Mouse (Mus musculus): Measurements from ENCODE around the gene Ncam2.

DNA sequence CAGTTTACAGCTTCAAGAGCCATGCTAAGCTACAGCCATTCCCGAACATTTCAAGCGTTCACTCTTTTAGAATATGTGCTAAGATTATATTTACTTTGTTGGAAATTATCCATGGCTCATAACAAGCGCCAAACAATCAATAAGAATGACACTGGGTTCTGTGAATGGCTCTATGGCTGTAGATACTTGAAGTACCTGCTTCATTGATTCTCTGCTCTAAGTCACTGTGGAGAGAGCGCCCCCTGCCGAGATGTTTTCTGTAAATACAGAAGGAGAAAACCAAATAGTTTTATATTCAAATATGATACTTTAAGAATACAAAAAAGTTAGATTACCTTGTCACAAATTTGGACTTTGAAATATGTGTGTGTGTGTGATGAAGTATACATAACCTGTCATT, 83.7 kb downstream of the Ncam2 start:
- peak; percentile 43; the same call in 1 of the 2 replicates for TF ChIP-seq CTCF (IDR thresholded peaks at IDR 0.05)
- no peak for TF ChIP-seq EP300 (IDR thresholded peaks at IDR 0.05)
